Mouse (Mus musculus) left cerebral cortex, postnatal 14 days (tissue): ENCODE data around the gene Snx29. TPM values are rescaled to one million over a fixed set of nuclear protein-coding genes. Genes with fewer than 3 reads are reported as not detected.

ENCODE experiments used
- DNase-seq, 2 experiments: peaks; one replicate each; pipeline ENCODE4 v3.0.0; 2021 to 2022; ENCODE audit warnings: low spot score in 2 of 2, mixed read lengths in 1 of 2
- intact Hi-C: fragments of 180-260 bp; cut with DNase I; formaldehyde crosslinking; loops from one replicate; pipeline ENCODE4 v1.15.1; 2025
- total RNA-seq, 2 experiments: library from RNA; stranded (reverse); gene quantifications; 2 replicates each; pipeline ENCODE4 v1.2.3; 2021

The Snx29 gene
- total RNA-seq, 2 experiments from 2014 or later: 21.5 to 29.5 TPM

DNA sequence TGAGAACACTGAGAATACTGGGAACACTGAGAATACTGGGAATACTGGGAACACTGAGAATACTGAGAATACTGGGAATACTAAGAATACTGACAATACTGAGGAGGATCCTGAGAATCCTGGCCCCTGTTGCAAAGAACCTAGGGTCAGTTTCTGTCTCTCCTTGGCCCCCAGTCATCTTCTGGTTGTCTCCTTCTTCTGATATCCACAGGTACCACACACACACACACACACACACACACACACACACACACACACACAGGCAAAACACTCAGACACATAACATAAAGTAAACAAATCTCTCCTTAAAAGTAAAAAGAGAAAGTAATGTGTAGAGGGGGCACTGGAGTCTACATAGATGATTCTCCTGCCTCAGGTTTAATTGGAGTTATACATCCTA is 365.1 kb downstream of the Snx29 start:
- DNase-seq: no peak
- intact Hi-C loops: no loop called here

- DNase-seq: no peak
- intact Hi-C loops: no loop called here
Observed at GRCm38 (mm10) chr16:11688281-11689005, 365.7 kb downstream of the Snx29 start.

DNA sequence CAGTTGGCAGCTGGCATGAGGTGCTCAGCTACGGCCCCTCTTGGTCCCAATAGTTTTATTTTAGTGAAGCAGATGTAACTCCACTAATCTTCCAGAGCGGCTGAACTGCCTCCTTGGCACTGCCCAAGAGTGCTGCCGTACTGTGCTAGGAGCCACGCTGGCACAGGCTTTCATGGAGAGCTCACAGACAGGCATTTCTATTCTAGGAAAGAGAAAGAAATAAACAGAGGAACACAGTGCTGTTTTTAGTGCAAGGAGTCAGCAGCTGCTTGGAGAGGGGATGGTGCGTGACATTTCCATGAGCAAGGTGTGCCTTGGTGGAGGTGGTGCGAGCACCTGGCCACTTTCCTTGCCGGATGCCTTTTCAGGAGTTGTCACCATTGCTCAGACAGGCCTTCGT is 367.4 kb downstream of the Snx29 start:
- DNase-seq: peak; percentile 25 to 30
- intact Hi-C loops: loop anchor here (10.0 kb wide), 1 partner anchor 255 kb away; no protein-coding TSS in a partner anchor

- intact Hi-C loops: loop anchor here (10.0 kb wide), 1 partner anchor 254 kb away; no protein-coding TSS in a partner anchor
- DNase-seq: no peak
Observed at GRCm38 (mm10) chr16:11690756-11691155, 368.0 kb downstream of the Snx29 start.

DNA sequence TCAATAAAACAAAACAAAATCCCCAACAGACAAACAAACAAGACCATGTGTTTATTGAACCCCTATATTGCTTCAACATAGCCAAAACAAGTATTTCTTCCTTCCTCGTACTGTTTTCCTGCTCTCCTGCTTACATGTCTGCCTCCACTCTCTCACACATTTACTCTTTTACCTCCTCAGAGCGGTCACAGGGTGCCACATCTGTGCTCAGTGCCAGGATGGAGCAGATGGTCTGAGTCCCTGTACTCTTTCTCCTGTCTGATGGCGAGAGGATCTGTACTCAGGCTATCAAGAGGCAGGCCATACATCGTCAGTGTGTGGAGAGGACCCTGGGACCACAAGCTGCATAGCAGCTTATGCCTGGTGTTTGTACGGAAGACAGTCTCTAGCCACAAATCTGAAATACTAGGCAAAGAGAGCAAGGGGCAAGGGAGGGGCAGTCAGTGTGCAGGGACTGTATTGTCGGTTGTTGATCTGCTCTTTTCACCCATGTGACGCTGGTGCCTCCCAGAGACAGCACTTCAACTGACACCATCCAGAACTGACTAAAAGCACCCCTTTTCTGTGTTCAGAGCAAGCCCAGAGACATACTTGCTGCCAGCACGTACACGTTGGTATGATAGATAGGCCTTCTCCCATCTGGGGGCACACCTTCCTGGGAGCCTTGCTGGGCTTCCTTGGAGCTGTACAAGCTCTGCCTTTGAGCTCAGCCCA is 368.9 kb downstream of the Snx29 start:
- no peak for DNase-seq
- intact Hi-C loops: loop anchor here (10.0 kb wide), 1 partner anchor 253 kb away; no protein-coding TSS in a partner anchor

DNA sequence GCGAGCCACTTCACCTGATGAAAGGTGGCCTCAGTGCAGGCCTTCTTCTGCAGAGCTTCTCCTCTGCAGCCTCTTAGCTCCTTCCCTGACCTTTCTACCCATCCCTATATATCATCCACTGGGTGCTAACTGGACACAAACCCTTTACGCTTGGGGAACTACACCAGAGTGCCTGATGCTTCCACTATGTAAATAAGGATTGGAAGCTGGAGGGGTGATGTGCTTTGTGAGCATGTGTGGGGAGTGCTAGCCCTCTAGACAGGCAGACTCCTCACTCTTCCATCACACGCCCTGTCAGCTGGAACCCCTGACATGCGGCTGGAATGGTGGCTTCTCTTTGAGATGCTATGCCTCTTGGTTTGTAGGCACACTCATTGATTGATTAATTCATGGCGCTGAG is 370.0 kb downstream of the Snx29 start:
- no peak for DNase-seq
- intact Hi-C loops: loop anchor here (10.0 kb wide), 1 partner anchor 252 kb away; no protein-coding TSS in a partner anchor

DNA sequence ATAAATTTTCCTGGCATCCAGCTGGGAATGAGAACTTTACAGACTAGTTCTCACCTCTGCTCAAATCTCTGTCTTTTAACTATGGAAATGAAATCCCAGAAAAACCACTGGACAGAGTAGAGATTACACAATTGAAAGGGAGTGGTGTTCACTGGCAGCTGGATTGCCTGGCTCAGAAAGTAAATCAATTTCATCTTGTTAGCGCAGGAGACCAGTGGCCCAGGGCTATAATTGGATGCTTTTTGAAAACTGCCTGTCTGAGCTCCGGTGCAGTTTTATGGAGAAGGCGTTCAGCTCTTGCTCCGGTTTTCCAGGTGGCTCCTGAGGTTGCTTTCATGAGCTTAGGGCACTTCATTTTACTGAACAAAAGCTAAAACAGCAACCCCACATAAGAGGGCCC is 371.7 kb downstream of the Snx29 start:
- intact Hi-C loops: loop anchor here (10.0 kb wide), 1 partner anchor 250 kb away; no protein-coding TSS in a partner anchor

GRCm38 (mm10) chr16:11696767-11697166 is 374.1 kb downstream of the Snx29 start:
- intact Hi-C loops: loop anchor here (10.0 kb wide), 1 partner anchor 248 kb away; no protein-coding TSS in a partner anchor
- DNase-seq: no peak

More for the DNA sequence above, 371.7 kb downstream of the Snx29 start:
- no peak for DNase-seq

DNA sequence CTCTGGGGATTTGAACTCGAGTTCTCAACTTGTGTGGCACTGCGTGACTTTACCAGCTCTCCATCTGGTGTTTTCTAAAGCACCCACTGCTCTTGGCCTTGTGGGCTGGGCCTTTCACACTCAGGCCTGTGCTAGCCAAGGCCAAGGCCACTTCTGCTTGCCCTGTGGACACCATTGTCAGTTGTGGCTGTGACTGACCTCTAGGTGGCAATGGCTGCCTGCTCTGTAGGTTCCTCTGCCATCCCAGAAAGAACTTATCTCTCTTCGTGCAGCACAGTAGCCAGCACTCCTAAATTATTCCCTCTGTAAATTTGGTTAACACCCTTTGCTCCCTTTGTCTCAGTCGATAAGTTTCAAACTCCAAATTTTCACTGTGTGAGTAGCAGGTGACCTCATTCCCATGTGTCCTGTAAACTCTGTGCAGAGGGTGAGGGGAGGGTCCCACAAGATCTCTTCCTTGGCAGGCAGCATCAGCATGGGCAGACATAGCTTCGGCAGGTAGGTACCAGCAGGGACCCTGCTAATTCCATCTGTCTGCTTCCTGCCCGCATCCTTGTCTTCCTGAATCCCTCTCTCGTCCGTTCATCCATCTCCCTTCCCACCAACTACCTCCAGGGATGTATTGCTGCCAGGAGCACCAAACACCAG is 375.1 kb downstream of the Snx29 start:
- intact Hi-C loops: loop anchor here (10.0 kb wide), 1 partner anchor 247 kb away; no protein-coding TSS in a partner anchor
- DNase-seq: peak; percentile 45 to 66

DNA sequence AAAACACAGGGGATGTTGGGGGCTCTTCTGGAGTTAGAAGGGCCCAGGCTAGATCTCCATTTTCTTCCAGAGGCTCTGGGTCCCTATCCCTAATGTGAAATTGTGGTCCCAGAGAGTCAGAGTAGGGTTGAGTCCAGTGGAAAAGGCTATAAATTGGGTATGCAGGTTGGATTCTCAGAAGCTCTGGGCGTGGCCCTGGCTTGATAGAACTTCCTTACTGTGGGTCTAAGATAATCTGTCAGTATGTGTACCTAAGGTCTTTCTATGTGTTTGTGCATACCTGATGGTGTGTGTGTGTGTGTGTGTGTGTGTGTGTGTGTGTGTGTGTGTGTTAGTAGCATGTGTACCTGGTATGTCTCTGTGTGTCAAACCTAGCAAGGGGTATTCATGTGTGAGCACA is 378.9 kb downstream of the Snx29 start:
- intact Hi-C loops: no loop called here
- no peak for DNase-seq

- intact Hi-C loops: no loop called here
- no peak for DNase-seq
Observed at GRCm38 (mm10) chr16:11704096-11704495, 381.4 kb downstream of the Snx29 start.

GRCm38 (mm10) chr16:11705456-11705855 is 382.7 kb downstream of the Snx29 start:
- intact Hi-C loops: no loop called here
- no peak for DNase-seq

- intact Hi-C loops: no loop called here
- no peak for DNase-seq
Observed at GRCm38 (mm10) chr16:11708097-11708496, 385.4 kb downstream of the Snx29 start.

DNA sequence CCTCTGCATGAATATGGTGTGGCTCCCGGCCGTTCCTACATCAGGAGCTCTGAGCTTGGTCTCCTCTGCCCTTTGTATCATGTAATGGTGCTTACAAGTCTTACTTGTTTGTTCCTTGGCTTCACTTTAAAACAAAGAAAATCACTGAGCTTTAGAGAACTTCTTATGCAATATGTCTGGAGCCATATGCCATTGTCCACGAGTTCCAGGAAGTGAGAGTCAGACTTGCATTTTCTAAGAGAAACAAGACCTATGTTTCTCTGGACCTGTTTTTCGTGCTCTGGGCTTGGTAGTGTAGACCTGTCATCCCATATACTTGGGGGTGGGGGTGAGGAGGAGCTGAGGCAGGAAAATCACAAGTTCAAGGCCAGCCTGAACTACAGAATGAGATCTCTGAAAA is 386.7 kb downstream of the Snx29 start:
- intact Hi-C loops: no loop called here

GRCm38 (mm10) chr16:11709999-11710667 is 387.4 kb downstream of the Snx29 start:
- intact Hi-C loops: no loop called here

More for the DNA sequence above, 386.7 kb downstream of the Snx29 start:
- DNase-seq: no peak

DNA sequence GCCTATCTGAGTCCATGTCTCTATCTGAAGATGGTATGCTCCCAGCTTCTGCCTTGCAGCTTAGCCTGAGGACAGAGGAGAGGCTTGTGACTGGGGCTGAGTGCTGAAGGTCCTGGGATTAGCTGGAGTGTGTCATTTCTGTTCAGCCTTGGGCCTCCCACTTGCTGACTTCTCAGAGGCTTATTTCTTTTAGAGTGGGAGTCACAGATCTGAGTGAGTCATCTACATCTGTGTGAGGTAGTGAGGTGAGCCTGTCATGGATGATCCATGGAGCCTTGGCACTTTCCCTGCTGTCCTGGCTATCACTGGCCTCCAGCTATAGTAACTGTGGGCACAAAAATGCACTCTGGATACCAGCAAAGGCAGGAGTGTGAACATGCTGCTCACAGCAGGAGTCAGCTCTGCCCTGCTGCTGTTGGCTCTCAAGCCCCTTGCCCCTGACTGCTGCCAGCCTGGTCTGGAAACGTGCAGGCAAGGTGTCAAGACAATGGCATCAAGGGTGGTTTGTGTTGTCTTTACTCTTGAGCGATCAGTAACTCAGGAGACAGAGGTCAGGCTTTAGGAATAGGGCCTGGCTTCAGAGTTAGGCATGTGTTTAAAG is 390.7 kb downstream of the Snx29 start:
- intact Hi-C loops: no loop called here
- no peak for DNase-seq

More at GRCm38 (mm10) chr16:11709999-11710667, 387.4 kb downstream of the Snx29 start:
- no peak for DNase-seq

DNA sequence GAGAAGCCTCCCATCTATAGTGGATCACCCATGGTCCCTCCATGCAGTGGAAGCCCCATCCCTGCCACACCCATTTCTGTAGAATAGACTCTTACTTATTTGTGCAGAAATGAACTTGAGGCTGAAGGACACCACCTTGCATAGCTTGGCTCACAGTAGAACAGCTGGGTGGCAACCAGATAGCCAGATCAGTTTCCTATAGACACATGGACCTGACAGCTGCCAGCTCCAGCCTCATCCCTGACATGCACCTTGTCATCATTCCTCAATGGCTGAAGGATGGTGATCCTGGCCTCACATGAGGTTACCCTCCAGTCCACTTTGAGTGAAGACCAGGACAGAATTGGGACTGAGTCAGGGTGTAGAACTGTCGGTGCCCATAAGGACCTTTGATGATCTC is 394.2 kb downstream of the Snx29 start:
- DNase-seq: no peak
- intact Hi-C loops: no loop called here

DNA sequence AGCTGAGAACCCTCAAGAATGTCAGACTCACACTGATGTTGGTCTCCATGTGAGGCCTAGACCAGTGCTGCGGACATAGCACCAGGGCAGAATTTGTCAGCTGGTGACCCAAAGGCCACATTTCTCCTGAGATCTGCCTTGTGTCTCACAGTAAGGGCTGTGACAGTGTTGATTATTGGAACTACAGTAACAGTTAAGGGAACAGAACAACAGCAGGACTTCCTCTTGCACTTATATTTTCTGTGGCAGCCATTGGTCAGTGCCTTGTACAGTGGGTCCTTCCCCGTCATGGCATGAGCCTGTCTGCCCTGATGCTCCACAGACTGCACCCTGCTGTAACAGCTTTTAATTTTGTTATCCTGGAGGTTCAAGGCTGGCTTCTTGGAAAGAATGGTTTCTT is 403.2 kb downstream of the Snx29 start:
- intact Hi-C loops: no loop called here
- no peak for DNase-seq

DNA sequence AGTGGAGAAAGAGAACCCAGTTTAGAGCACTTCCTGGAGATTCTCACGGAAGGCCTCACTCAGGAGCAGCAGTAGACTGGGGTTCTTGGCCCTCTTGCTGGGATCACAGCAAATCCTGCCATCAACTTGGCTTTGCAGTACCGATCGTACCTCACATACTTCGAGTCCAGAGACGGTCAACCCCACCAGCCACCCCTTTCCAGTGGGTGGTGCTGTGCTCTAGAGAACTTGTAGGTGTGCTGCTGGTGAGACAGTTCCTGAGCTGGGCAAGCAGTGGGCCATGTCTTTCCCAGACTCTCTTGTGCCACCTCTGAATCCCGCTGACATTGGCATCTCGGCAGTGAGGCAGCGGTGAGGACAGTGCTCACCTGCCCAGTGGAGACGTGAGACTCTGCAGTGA is 404.6 kb downstream of the Snx29 start:
- no peak for DNase-seq
- intact Hi-C loops: no loop called here
